In genomic region chr7:99510087-99510501, GRCm38 (mm10) we compare ENCODE assay signal across 8 mouse cellular contexts. TPM values are rescaled to one million over a fixed set of nuclear protein-coding genes. Genes with fewer than 3 reads are reported as not detected.
DNase-seq lines count a peak whose midpoint lies in the region; ATAC-seq and TF ChIP-seq lines count a peak whose summit lies in the region.
"Had no signal": no experiment of that assay in that cellular context is flagged by ENCODE, and none has a peak within 500 bp of the region (broad histone marks: within the 10 kb centered on the region; RNA-seq: fewer than 3 reads in every experiment).

No protein-coding gene starts in this region.

- no peak overlapping the region for H3K4me2 ChIP-seq in lung, embryonic 15.5 days
- H3K4me2 ChIP-seq: limb, embryonic 15.5 days had no signal

- 0 out of 2 replicates have a peak overlapping the region, but pooled peaks have one; percentile 12 for H3K4me3 ChIP-seq in embryonic facial prominence, embryonic 10.5 days
- H3K4me3 ChIP-seq in heart, adult 2 months, result no peak overlapping the region
- no peak overlapping the region for H3K4me3 ChIP-seq in lung, embryonic 15.5 days
- H3K4me3 ChIP-seq: limb, embryonic 15.5 days had no signal

- intact Hi-C loops in heart, adult 2 months (cut with DNase I), result no loop called here

- peak; percentile 46 for DNase-seq in adrenal gland, postnatal 10 days
- peak; percentile 14 for DNase-seq in embryonic facial prominence, embryonic 10.5 days (ENCODE audit: low spot score)
- peak; percentile 66 to 71 for DNase-seq in heart, adult 2 months
- DNase-seq in kidney, postnatal 36 days, result peak; percentile 70 to 83
- DNase-seq in ovary, postnatal 10 days (ENCODE audit: low spot score), result peak; percentile 16

- TF ChIP-seq EP300 in heart, adult 2 months (IDR thresholded peaks at IDR 0.05; ENCODE audit: insufficient read depth, low read depth, low read length), result no peak

- no peaks in the 10 kb centered on the region for H3K36me3 ChIP-seq in embryonic facial prominence, embryonic 10.5 days (replicated peaks)
- H3K36me3 ChIP-seq in heart, adult 2 months (ENCODE audit: control insufficient read depth, insufficient read depth, low read length), result no peaks in the 10 kb centered on the region
- H3K36me3 ChIP-seq in lung, embryonic 15.5 days, result no peaks in the 10 kb centered on the region
- H3K36me3 ChIP-seq: limb, embryonic 15.5 days had no signal

- H3K27ac ChIP-seq in embryonic facial prominence, embryonic 10.5 days (replicated peaks), result no peak overlapping the region; the same call in 1 of the 2 replicates
- no peak overlapping the region for H3K27ac ChIP-seq in heart, adult 2 months
- no peak overlapping the region for H3K27ac ChIP-seq in lung, embryonic 15.5 days
- H3K27ac ChIP-seq: limb, embryonic 15.5 days had no signal

- WGBS in embryonic facial prominence, embryonic 10.5 days, result 15% methylated on average over 8 of the region's 8 CpGs
- 16% methylated on average over 8 of the region's 8 CpGs for WGBS in heart, adult 2 months
- WGBS in lung, embryonic 15.5 days, result 8% methylated on average over 8 of the region's 8 CpGs

- no peak for TF ChIP-seq POLR2A in heart, adult 2 months (IDR thresholded peaks at IDR 0.05; ENCODE audit: insufficient read depth, low read depth, low read length)

- no peaks in the 10 kb centered on the region for H3K79me2 ChIP-seq in heart, adult 2 months (replicated peaks; ENCODE audit: control insufficient read depth, insufficient read depth, low read length)

- H3K9ac ChIP-seq in heart, adult 2 months (ENCODE audit: low read depth, low read length), result no peak overlapping the region
- H3K9ac ChIP-seq in lung, embryonic 15.5 days, result no peak overlapping the region
- H3K9ac ChIP-seq: limb, embryonic 15.5 days had no signal

- H3K9me3 ChIP-seq in embryonic facial prominence, embryonic 10.5 days, result no peaks in the 10 kb centered on the region
- H3K9me3 ChIP-seq in lung, embryonic 15.5 days, result no peaks in the 10 kb centered on the region
- H3K9me3 ChIP-seq: limb, embryonic 15.5 days had no signal

- H3K4me1 ChIP-seq in embryonic facial prominence, embryonic 10.5 days, result peaks cover 6% of the 10 kb centered on the region
- H3K4me1 ChIP-seq in heart, adult 2 months (ENCODE audit: control insufficient read depth, insufficient read depth, low read length), result no peaks in the 10 kb centered on the region
- peaks cover 7% of the 10 kb centered on the region for H3K4me1 ChIP-seq in lung, embryonic 15.5 days

- no peak for TF ChIP-seq CTCF in heart, adult 2 months (IDR thresholded peaks at IDR 0.05)

- peak; percentile 31; the same call in 1 of the 2 replicates for ATAC-seq in lung, embryonic 15.5 days (ENCODE audit: borderline replicate concordance, extremely low read depth, low FRiP score, low TSS enrichment)
- no peak for ATAC-seq in erythroid progenitor cell, adult 5-6 weeks (replicated peaks; ENCODE audit: low FRiP score, poor library complexity, severe bottlenecking)

- H3K27me3 ChIP-seq in embryonic facial prominence, embryonic 10.5 days (replicated peaks; ENCODE audit: low read depth, poor library complexity, severe bottlenecking), result no peaks in the 10 kb centered on the region
- no peaks in the 10 kb centered on the region for H3K27me3 ChIP-seq in heart, adult 2 months (ENCODE audit: control insufficient read depth, insufficient read depth, low read length)
- no peaks in the 10 kb centered on the region for H3K27me3 ChIP-seq in lung, embryonic 15.5 days
- H3K27me3 ChIP-seq: limb, embryonic 15.5 days had no signal

RNA-seq across cellular contexts. Expression of gene Arrb1, which starts 25.2 kb away (rescaled TPM):
- total RNA-seq in adrenal gland, postnatal 10 days (2021), result 10 to 100 TPM; 46.2 to 56.8 TPM
- polyA plus RNA-seq in embryonic facial prominence, embryonic 10.5 days (2016; fragmentation: Nextera tagmentation; extraction: Ambion mirVana), result 12.6 and 13.7 TPM in 2 replicates
- total RNA-seq in heart, adult 2 months (2021), result 10 to 100 TPM; 15.6 to 22.4 TPM
- 16.1 and 22.5 TPM in 2 replicates for polyA plus RNA-seq in heart, adult 2 months (2012; rRNA removed)
- 16.1 and 17.5 TPM in 2 replicates for polyA plus RNA-seq in lung, embryonic 15.5 days (2015; fragmentation: Nextera tagmentation; extraction: Ambion mirVana)
- total RNA-seq in erythroid progenitor cell, adult 5-6 weeks (2015; ENCODE audit: low replicate concordance), result 184 TPM in 2 replicates
- 538 and 553 TPM in 2 replicates for total RNA-seq in erythroid progenitor cell, adult 5-6 weeks (2017; ENCODE audit: low replicate concordance)

RNA-seq across cellular contexts. Expression of gene Rps3, which starts 26.6 kb away (rescaled TPM):
- 100 to 1,000 TPM; 554 to 575 TPM for total RNA-seq in adrenal gland, postnatal 10 days (2021)
- 769 and 805 TPM in 2 replicates for polyA plus RNA-seq in embryonic facial prominence, embryonic 10.5 days (2016; fragmentation: Nextera tagmentation; extraction: Ambion mirVana)
- 100 to 1,000 TPM; 316 to 361 TPM for total RNA-seq in heart, adult 2 months (2021)
- polyA plus RNA-seq in heart, adult 2 months (2012; rRNA removed), result 196 and 320 TPM in 2 replicates
- polyA plus RNA-seq in lung, embryonic 15.5 days (2015; fragmentation: Nextera tagmentation; extraction: Ambion mirVana), result 777 and 836 TPM in 2 replicates
- 386 and 406 TPM in 2 replicates for total RNA-seq in erythroid progenitor cell, adult 5-6 weeks (2015; ENCODE audit: low replicate concordance)
- total RNA-seq in erythroid progenitor cell, adult 5-6 weeks (2017; ENCODE audit: low replicate concordance), result 293 and 564 TPM in 2 replicates

RNA-seq across cellular contexts. Expression of gene Klhl35, which starts 44.3 kb away (rescaled TPM):
- total RNA-seq in adrenal gland, postnatal 10 days (2021), result 1 to 10 TPM in 1 of 2 experiments, under 1 TPM in 1; 0.99 to 1.2 TPM
- 1.4 and 2.3 TPM in 2 replicates for polyA plus RNA-seq in embryonic facial prominence, embryonic 10.5 days (2016; fragmentation: Nextera tagmentation; extraction: Ambion mirVana)
- under 1 TPM in 1 of 2 experiments, not detected in 1; 0.13 TPM for total RNA-seq in heart, adult 2 months (2021)
- 0.12 and 0.43 TPM in 2 replicates for polyA plus RNA-seq in heart, adult 2 months (2012; rRNA removed)
- polyA plus RNA-seq in lung, embryonic 15.5 days (2015; fragmentation: Nextera tagmentation; extraction: Ambion mirVana), result 0.80 and 0.94 TPM in 2 replicates
- total RNA-seq in erythroid progenitor cell, adult 5-6 weeks (2015; ENCODE audit: low replicate concordance), result not detected in 2 replicates
- total RNA-seq in erythroid progenitor cell, adult 5-6 weeks (2017; ENCODE audit: low replicate concordance), result not detected in 2 replicates

Comparison
In these comparisons a context has a peak if more than half of its experiments do, and no peak if none do; other contexts are left out.
1. DNase-seq: peak in every context shown above with its lines; median percentile 76 in kidney, postnatal 36 days; 68 in heart, adult 2 months; 46 in adrenal gland, postnatal 10 days; 16 in ovary, postnatal 10 days; 14 in embryonic facial prominence, embryonic 10.5 days.